Mouse (Mus musculus): ENCODE results near the gene Sema4g.

The Sema4g gene

DNA sequence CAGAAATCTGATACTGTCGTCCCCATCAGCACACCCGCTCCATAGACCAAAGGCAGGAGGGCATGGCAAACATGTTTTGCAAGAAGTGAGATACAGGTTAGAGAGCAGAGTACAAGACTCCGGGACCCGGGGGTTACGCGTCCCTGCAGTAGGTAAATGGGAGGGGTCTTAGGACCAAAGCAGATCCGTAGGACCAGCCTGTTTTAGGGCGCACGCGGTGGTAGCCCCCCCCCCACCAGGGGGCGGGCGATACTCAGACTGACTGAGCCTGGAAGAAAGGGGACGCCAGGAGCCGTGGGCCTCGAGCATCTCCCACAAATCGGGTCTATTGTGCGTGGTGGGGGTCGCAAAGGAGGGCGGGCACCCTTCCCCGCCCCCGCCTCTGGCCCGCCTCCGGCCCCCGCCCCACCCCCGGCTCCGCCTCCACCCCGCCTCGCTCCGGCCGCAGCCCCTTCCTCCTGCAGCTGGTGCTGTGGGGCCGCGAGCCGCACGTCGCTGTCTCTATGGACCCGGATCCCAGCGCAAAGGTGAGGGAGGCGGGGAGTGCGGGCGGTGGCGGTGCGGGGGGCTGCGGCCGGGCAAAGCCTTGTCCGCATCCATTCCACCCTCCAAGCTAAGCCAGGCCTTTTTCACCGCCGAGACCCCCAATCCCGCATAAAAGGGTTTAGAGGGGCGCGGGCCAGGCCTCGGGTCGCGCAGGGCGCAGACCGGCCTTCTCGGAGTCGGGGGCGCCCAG, at the start of gene Sema4g:
Sema4g (plus strand) TSS at position 271 of the 736 bp plus-strand sequence.
- no peak for DNase-seq

DNA sequence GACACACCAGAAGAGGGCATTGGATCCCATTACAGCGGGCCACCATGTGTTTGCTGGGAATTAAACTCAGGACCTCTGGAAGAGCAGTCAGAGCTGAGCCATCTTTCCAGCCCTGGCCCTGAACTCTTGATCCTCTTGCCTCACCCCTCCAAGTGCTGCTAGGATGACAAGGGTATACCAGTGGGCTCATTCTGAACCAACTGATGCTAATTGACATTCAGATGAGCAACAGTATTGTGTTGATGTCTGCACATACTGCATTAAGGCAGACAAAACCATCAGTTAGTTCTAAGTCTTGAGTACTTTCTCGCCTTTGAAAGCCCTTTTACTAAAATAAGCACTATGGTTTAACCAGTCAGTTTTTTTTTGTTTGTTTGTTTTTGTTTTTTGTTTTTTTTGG, 29.3 kb upstream of the Sema4g start:
- DNase-seq: no peak

DNA sequence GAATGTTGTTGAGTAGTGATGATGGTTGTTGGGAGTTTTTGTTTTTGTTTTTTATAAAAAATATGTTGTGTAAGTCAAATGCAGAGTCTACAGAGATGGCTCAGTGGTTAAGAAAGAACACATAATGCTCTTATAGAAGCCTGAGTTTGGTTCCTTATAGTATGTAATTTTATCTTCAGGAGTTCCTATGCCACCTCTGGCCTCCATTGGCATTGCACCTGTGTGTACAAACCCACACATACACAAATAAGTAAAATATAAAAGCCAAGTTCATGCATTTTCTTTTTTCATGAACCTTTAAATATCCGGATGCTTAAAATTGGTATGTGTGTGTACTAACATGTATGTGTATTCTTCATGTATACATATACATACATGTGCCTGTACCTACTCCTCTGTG, 22.9 kb upstream of the Sema4g start:
- no peak for DNase-seq

DNA sequence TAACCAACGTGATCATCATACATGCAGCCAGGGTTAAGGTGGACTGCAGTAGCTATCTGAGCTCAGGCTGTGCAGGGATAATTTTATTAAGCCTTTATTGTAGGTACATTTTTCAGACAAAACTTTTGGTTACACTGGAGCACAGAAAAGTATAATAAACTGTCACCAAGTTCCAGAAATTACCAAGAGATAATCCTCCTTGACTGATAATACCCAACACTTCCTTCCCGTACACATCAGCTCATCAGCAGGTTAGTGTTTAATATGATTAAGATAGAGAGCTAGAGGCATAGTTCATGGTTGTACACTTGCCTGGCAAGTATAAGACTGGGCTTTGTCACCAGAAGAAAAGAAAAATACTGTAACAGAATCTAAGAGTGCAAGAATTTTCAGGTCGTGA, 20.6 kb upstream of the Sema4g start:
- DNase-seq: no peak

DNA sequence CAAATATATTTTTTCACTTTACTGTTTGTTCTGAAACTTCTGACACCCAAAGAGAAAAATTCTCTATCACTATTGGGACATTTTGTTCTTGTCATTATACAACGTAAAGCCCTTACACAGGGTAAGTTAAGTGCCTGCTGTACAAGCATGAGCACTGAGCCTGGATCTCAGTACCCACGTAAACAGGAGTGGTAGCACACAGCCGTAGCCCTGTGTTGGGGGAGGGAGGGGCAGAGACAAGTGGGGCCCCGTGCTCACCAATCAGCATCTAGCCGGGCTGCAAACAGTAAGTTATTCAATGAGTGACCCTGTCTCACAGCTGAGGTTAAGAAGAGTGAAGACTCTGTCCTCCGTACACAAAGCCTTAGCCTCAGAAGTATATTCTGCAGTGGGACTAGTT, 12.3 kb upstream of the Sema4g start:
- DNase-seq: no peak

DNA sequence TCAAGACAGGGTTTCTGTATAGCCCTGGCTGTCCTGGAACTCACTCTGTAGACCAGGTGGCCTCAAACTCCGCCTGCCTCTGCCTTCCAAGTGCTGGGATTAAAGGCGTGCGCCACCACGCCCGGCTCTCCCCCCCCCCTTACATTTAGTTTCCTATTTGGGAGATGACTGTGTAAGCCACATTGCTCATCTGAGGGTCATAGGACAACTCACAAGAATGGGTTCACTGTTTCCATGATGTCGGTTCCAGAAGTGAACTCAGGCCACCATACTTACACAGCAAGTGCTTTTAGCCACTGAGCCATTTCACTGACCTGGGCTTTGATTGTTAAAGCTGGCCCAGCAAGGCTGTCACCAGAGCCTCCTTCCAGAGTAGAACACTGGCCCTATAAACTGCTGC, 11.8 kb upstream of the Sema4g start:
- no peak for DNase-seq

DNA sequence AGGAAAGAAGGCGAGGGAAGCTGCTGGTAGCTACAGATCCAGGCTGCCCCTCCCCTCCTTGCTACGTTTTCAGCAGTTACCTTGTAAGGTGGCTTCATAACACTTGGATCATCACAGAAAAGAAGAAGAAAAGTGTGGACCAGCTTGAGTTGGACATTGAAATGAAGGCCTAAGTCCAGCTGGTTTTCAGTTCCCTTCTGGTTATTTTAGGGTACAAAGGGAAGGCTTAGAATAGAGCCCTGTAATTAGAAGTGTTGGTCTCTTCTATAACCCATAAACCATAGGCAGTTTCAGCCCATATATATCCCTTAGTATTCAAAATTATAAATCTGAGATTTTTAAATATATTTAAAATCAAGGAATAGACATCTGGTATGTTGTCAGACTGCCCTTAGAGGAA, 8.1 kb upstream of the Sema4g start:
- DNase-seq: no peak

DNA sequence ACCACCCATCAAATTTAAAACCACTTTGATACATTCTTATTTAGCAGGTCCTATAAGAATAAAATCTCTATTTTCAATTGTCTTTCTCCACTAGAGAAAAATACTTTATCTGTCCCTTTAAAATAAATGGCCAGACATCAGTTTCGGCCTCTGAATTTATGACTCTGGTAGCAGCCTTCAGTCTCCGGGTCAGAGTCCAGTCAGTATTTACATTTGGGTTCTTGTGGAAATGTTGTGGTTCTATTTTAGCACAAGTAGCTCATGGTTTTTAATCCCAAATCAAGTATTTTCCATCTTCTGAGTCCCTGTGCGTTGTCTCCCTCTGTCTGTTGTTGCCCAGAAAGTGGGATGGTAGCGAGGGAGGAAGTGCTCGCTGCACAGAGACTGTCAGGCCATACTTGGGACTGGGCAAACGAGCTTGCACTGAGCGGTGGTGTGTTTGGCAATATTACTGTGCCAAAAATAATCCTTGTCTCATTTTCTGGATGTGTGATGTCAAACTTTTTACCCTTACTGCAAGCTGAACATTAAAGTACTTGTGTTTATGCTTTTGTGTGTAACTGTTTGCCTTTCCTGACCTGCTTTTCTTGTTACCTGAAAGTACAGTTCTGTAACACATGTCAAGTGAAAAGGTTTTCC, 6.3 kb upstream of the Sema4g start:
- no peak for DNase-seq

DNA sequence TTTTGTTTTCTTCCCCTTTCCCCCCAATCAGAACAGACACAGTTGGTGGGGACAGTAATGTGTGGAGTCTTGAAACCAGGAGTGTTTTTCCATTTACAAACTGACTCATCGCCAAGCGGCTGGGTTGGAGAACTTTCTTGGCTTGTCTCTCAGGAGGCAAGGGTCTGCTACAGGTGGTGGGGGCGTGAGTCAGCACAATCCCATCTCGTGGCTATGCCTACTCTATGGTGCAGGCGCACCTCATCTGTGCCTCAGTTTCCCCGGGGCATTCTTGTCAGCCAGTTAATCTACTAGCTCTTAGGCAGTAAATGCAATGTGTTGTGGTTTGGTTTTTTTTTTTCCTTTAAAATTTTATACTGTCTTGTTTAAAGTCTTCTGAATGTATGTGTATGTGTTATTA, 5.5 kb upstream of the Sema4g start:
- peak; percentile 35 for DNase-seq

DNA sequence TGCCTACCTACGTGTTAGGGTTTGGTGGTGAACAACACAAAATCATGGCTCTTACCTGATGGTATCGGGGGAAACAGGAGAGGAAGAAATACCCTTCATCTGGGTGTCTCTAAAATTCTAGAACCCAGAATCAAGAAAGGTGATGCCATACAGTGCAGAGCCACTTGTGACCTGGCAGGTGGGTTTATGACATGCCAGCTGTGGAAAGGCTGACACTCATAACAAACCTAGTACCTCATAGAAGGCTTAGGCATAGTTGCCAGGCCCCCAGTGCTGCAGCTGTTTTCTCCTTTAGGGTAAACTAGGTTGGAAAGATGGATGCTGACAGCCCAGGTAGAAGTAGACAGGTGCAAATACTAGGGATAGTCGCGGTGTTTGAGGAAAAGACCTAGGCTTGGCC, 4.5 kb upstream of the Sema4g start:
- no peak for DNase-seq

DNA sequence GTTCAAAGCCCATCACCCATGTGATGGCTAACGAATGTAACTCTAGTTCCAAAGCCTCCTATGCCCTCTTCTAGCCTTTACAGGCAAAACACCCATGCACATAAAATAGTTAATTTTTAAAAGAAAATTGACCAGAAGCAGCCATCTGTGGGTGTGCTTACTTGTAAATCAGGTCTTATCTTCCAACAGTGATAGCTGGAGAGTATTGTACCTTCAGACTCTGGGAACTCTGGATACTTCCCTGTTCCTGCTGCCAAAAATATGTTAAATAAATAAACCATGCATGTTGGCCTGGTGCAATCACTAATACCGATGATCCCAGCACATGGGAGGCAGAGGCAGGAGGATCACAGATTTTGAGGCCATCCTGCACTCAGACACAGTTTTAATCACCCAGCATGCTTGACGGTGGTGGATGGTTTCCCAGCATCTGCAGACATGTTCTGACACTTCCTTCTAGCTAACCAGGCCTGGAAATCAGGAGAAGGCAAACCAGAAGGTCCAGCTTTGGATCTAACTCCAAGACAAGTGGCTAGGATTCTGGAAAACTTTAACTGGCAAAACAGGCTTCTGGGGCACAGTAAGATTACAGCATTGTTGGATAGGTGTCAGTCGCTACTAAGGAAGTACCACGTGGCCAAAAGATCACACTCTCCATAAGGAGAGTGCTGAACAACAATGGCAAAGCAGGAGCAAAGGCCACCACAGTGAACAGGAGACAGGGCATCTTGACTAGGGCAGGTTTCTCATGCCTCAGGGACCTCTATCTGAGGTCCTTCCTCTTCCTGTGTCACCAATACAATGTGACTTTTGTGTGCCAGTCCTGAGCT, 3.5 kb upstream of the Sema4g start:
- DNase-seq: peak; percentile 61

DNA sequence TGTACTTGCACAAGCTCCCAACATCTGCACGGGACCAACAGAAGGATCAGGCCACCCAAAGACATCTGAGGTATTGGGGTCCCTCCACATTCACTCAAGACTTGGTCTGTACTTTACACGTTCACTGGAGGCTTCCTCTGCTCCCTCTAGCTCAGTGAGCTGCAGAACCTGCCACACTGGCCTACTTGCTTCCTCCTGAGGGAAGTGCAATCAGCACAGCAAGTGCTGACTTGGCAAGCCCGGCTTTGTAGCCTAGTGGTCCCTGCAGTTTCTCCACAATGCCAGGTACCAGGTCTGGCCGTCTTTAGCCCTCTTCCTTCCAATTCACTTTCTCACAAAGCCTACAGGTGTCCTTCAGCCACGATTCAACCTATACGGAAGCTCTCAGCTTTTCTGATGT, 1.9 kb upstream of the Sema4g start:
- no peak for DNase-seq

DNA sequence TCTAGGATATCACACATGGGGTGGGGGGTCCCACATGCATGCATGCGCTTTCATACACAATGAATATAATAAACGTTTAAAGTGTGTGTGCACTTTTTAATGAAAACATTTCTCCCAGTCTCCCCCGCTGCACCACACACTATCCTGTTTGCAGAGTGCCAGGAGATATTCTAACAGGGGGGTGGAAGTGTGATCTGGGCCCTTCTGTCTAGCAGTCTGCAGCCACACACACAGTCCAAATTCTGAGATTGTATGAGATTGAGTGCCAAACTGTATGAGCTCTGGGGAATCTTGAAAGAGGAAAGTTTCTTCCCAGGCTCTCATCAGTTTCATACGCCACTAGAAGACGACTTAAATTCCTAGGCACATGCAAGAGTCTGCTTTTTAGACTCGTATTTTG, 1.1 kb upstream of the Sema4g start:
- no peak for DNase-seq

DNA sequence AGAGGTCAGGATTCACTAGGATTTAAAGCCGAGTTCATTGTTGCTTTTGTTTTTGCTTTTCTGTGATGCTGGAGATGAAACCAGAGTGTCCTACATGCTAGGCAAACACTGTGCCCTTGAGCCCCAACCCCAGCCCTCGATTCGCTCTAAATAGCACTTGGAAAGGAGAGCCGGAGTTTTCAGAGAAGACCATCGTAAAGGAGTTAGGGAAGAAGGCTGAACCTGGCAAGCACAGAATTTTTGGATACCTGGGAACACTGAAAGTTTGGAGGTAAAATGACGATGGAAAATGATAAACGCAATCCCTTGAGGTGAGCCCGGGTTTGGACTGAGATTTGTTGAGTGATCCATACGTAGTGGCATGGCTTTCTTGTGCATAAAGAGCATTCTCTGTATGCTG, 580 bp upstream of the Sema4g start:
- DNase-seq: no peak

DNA sequence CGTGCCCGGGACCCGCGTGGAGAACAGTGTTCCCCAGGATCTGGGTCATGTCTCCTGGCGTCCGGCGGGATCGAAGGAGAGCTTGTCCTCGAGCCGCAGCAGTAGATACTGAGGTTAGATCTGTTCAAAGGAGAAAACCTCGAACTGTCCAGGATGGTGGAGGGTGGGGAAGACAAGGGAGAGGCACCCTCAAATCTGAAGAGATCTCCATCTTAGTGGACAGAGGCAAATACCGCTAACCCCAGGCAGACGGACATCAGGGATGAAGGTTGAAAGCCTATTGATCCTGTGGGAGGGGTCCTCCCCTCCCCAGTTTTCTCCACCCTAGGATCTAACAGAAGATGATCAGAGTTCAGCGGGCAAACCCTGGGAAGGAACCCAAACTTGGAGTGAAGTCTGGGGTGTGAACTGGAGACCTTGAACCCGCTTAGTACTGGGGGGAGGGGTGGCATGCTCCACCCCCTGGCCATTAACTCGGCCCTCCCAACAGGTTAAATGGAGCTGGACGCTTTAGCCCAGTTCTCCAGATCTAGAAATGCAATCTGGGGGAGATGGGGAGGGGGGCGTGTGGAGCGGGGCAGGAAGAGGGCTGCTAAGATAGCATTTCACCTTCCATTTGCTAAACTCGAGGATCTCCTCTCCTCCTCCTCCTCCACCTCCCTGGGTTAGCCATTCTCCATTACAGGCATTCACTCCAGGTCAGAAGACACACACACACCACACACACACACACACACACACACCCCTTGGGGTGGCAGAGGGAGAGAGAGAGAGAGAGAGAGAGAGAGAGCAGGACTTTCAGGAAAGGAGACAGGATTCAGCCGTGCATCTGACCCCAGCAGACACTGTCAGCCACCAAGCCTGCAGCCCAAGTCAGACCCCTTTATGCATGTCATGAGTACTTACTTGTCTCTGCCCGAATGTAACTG, 930 bp downstream of the Sema4g start:
- DNase-seq: peak; percentile 87

DNA sequence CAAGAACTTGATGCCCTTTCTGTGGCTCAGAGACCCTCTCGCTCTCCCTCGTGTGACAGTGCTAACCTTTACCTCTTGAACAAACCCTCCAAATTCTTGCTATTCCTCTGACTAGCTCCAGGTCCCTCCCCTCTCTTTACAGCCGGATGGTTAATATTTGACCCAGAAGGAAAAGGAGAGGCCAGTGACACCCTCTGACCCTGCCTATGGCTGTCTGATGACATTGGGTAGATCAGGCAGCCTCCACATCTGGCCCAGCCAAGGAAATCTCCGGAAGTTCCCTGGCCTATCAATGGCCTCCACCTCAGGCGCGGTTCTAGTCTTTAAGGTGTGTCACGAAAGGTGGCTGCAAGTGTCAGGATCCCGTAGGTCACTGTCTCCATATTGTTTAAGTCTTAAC, 2.1 kb downstream of the Sema4g start:
- DNase-seq: peak; percentile 58

DNA sequence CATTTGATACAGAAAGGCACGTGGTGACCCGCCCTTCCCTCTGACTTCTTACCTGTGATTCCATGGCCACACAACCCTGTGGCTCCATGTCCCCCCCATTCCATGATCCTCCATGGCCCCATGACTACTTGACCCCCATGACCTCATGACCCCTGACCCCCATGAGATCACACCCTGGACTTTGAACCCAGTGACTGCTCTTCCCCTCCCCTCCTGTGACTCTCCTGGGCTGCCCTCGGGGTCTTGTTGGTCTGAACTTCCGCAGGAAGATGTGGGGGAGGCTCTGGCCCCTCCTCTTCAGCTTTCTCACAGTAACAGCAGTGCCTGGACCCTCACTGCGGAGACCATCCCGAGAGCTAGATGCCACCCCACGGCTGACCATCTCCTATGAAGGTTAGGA, 3.3 kb downstream of the Sema4g start:
- no peak for DNase-seq

DNA sequence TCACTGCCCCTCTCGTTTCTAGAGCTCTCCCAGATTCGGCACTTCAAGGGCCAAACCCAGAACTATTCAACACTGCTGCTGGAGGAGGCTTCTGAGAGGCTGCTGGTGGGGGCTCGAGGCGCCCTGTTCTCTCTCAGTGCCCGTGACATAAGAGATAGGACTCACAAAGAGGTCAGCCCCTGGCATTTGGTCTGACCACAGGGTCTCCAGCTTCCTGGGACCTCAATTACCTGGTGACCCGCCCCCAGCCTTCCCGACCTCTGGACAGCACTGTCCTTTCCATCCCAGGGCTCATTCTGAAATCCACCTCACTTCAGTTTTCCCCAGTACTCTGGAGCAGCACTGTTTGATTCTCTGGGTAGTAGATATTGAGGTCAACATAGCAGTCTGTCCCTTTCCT, 3.8 kb downstream of the Sema4g start:
- DNase-seq: no peak

DNA sequence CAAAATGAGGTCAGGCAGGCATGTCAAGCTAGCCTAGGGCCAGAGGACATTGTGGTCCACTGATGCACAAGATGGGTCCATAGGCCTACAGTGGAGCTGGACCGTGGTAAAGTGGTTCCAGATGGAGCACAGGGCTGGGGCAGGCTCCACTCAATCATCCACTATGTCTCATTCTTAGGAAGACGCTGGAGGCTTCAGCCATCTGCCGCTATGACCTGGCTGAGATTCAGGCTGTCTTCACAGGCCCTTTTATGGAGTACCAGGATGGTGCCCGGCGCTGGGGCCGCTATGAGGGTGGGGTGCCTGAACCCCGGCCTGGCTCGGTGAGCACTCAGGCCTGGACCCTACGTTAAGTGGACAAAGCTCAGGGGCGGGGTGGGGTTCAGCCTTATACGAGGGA, 8.9 kb downstream of the Sema4g start:
- DNase-seq: no peak

DNA sequence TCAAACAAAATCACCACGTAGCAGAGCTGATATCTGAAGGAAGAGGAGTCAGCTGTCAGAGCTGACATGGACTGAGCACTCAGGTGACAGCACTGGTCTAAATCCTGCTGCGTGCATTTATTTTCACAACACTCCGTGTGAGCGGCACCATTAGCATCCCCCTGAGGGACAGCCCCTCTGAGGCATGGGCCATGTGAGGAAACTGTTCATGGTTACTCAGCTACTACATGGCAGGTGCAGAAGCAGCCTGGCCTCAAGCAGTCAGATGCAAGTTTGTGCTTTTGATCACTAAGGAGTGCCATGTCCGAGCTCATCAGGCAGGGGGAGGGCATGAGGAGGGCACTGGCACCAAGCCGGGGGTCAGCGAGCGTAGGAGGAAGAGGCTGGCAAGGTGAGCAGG, 10.7 kb downstream of the Sema4g start:
- no peak for DNase-seq

DNA sequence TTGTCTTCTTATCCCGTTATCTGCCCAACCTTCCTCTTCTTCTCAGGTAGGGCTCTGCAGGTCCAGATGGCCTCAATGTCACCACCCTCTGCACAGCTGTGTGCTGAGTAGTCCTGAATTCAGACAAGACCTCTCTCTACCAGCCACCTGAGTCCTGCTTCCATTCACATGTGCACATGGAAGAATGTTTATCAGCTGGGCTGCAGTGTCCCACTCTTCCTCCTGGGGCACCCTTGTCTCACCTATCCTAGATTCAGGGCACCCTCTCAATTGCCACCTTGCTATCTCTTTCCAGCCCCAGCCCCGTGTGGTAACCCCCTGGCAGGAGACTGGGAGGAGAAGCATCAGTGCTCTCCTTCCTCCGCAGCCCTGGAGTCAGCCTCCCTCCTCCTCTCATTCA, 13.4 kb downstream of the Sema4g start:
- DNase-seq: peak; percentile 43

DNA sequence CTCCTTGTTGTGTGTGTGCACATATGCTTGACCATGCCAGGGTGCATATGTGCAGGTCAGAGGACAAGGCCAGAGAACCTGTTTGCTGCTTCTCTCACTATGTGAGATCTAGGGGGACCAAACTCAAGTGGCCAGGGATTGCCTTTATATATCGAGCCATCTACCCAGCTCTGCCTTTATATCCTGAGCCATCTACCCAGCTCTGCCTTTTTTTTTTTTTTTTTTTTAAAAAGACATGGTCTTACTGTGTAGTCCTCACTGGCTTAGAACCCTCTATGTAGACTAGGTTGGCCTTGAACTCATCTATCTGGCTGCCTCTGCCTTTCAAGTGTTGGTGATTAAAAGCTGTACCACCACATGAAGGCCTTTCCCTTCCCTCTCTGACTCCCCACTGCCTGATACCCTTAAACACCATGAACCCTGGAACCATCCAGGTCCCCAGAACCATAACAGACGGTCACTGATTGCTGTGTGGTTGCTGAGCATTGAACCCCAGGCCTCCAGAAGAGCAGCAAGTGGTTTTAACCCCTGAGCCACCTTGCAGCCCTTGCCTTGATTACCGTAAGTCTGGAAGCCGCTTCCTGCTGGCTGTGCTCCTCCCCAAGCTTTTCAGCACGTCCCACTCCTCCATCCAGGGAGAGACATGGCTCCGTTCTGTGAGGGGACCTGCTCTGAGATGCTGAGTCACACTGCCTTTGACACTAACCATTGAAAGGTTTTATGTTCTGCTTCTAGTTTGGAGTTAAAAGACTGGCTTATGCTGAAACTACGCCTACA, 15.0 kb downstream of the Sema4g start:
- DNase-seq: no peak

Measured in kidney, adult 9 months (tissue).